Comparison of ENCODE assay signal across 9 mouse cellular contexts in genomic region chr19:40343018-40343417, GRCm38 (mm10).
DNase-seq lines count a peak whose midpoint lies in the region; ATAC-seq and TF ChIP-seq lines count a peak whose summit lies in the region.
"Had no signal": no experiment of that assay in that cellular context is flagged by ENCODE, and none has a peak within 500 bp of the region (broad histone marks: within the 10 kb centered on the region; RNA-seq: fewer than 3 reads in every experiment).

No protein-coding gene starts in this region.

- H3K36me3 ChIP-seq in C2C12 (ENCODE audit: control insufficient read depth, insufficient read depth) = no peaks in the 10 kb centered on the region
- no peaks in the 10 kb centered on the region for H3K36me3 ChIP-seq in embryonic facial prominence, embryonic 11.5 days (replicated peaks; ENCODE audit: control insufficient read depth, insufficient read depth, low read depth, low read length)
- H3K36me3 ChIP-seq in heart, embryonic 12.5 days = peaks cover 23% of the 10 kb centered on the region
- peaks cover 2% of the 10 kb centered on the region for H3K36me3 ChIP-seq in liver, postnatal 0 days (replicated peaks; ENCODE audit: insufficient read depth, low read length)
- H3K36me3 ChIP-seq in neural tube, embryonic 14.5 days (ENCODE audit: control insufficient read depth, insufficient read depth, low read length) = peaks cover 4% of the 10 kb centered on the region
- H3K36me3 ChIP-seq in testis, adult 2 months (ENCODE audit: control insufficient read depth, insufficient read depth, low read length) = no peaks in the 10 kb centered on the region
- H3K36me3 ChIP-seq: embryonic facial prominence, embryonic 15.5 days had no signal

- no peak overlapping the region for H3K4me3 ChIP-seq in C2C12 (ENCODE audit: insufficient read depth, poor library complexity, severe bottlenecking)
- no peak overlapping the region for H3K4me3 ChIP-seq in embryonic facial prominence, embryonic 11.5 days (ENCODE audit: low read depth, low read length)
- no peak overlapping the region for H3K4me3 ChIP-seq in heart, embryonic 12.5 days
- no peak overlapping the region for H3K4me3 ChIP-seq in liver, postnatal 0 days (ENCODE audit: low read depth, low read length)
- H3K4me3 ChIP-seq in neural tube, embryonic 14.5 days (ENCODE audit: low read depth, low read length) = no peak overlapping the region
- no peak overlapping the region for H3K4me3 ChIP-seq in testis, adult 2 months (ENCODE audit: control insufficient read depth, low read depth, low read length)
- H3K4me3 ChIP-seq: embryonic facial prominence, embryonic 15.5 days had no signal

- no peaks in the 10 kb centered on the region for H3K9me3 ChIP-seq in embryonic facial prominence, embryonic 11.5 days (replicated peaks; ENCODE audit: control insufficient read depth, low read length)
- H3K9me3 ChIP-seq in heart, embryonic 12.5 days (replicated peaks) = no peaks in the 10 kb centered on the region
- no peaks in the 10 kb centered on the region for H3K9me3 ChIP-seq in liver, postnatal 0 days (ENCODE audit: low read length)
- H3K9me3 ChIP-seq in neural tube, embryonic 14.5 days (ENCODE audit: control insufficient read depth, low read length) = no peaks in the 10 kb centered on the region
- H3K9me3 ChIP-seq: embryonic facial prominence, embryonic 15.5 days had no signal

- no peak overlapping the region for H3K9ac ChIP-seq in embryonic facial prominence, embryonic 11.5 days (replicated peaks; ENCODE audit: low read length)
- no peak overlapping the region for H3K9ac ChIP-seq in heart, embryonic 12.5 days
- no peak overlapping the region for H3K9ac ChIP-seq in liver, postnatal 0 days (replicated peaks)
- H3K9ac ChIP-seq in neural tube, embryonic 14.5 days (replicated peaks; ENCODE audit: low read depth, low read length) = no peak overlapping the region
- H3K9ac ChIP-seq: embryonic facial prominence, embryonic 15.5 days had no signal

- no peak overlapping the region for H3K4me2 ChIP-seq in embryonic facial prominence, embryonic 11.5 days (ENCODE audit: low read depth, low read length)
- H3K4me2 ChIP-seq in heart, embryonic 12.5 days = no peak overlapping the region
- H3K4me2 ChIP-seq in liver, postnatal 0 days (ENCODE audit: low read depth, low read length) = no peak overlapping the region
- H3K4me2 ChIP-seq in neural tube, embryonic 14.5 days (ENCODE audit: low read depth, low read length) = no peak overlapping the region
- H3K4me2 ChIP-seq: embryonic facial prominence, embryonic 15.5 days had no signal

- TF ChIP-seq EP300 in liver, postnatal 0 days (IDR thresholded peaks at IDR 0.05; ENCODE audit: low read depth) = no peak

- ATAC-seq in embryonic facial prominence, embryonic 11.5 days (replicated peaks; ENCODE audit: insufficient number of reproducible peaks, low FRiP score, low TSS enrichment, low read depth) = no peak
- ATAC-seq in heart, embryonic 12.5 days (ENCODE audit: insufficient number of reproducible peaks, low FRiP score) = peak; percentile 63; the same call in 1 of the 2 replicates
- peak; percentile 44; the same call in 1 of the 2 replicates for ATAC-seq in liver, postnatal 0 days
- ATAC-seq in neural tube, embryonic 14.5 days (ENCODE audit: low read depth) = peak; percentile 64; the same call in 1 of the 2 replicates

- no peaks in the 10 kb centered on the region for H3K79me3 ChIP-seq in C2C12 (ENCODE audit: low read depth)

- no peaks in the 10 kb centered on the region for H3K27me3 ChIP-seq in C2C12 (ENCODE audit: control insufficient read depth, insufficient read depth, insufficient read length)
- no peaks in the 10 kb centered on the region for H3K27me3 ChIP-seq in embryonic facial prominence, embryonic 11.5 days (ENCODE audit: control insufficient read depth, insufficient read depth, low read length)
- H3K27me3 ChIP-seq in heart, embryonic 12.5 days (replicated peaks) = no peaks in the 10 kb centered on the region
- H3K27me3 ChIP-seq in liver, postnatal 0 days (ENCODE audit: insufficient read depth, low read length) = no peaks in the 10 kb centered on the region
- H3K27me3 ChIP-seq in neural tube, embryonic 14.5 days (ENCODE audit: control insufficient read depth, insufficient read depth, low read length) = no peaks in the 10 kb centered on the region
- no peaks in the 10 kb centered on the region for H3K27me3 ChIP-seq in testis, adult 2 months (ENCODE audit: control insufficient read depth, insufficient read depth, low read length)
- H3K27me3 ChIP-seq: embryonic facial prominence, embryonic 15.5 days had no signal

- peak; percentile 72 for TF ChIP-seq CTCF in C2C12 (IDR thresholded peaks at IDR 0.05; ENCODE audit: control insufficient read depth, insufficient read depth, insufficient read length)
- TF ChIP-seq CTCF in liver, postnatal 0 days (IDR thresholded peaks at IDR 0.05; ENCODE audit: low read depth) = peak; percentile 93
- TF ChIP-seq CTCF in testis, adult 2 months (IDR thresholded peaks at IDR 0.05; ENCODE audit: control insufficient read depth, insufficient read depth, insufficient replicate concordance, low read depth, low read length) = peak; percentile 94; the same call in 1 of the 2 replicates

- 6% methylated on average over 5 of the region's 5 CpGs for WGBS in embryonic facial prominence, embryonic 11.5 days
- WGBS in heart, embryonic 12.5 days = 7% methylated on average over 5 of the region's 5 CpGs
- 10% methylated on average over 5 of the region's 5 CpGs for WGBS in liver, postnatal 0 days (ENCODE audit: insufficient replicate concordance)
- 9% methylated on average over 5 of the region's 5 CpGs for WGBS in neural tube, embryonic 14.5 days

- H3ac ChIP-seq in C2C12 (ENCODE audit: control insufficient read depth, insufficient read length, low read depth) = no peak overlapping the region

- TF ChIP-seq POLR2A in testis, adult 2 months (IDR thresholded peaks at IDR 0.05; ENCODE audit: control insufficient read depth, low read depth, low read length) = no peak

- no peaks in the 10 kb centered on the region for H3K79me2 ChIP-seq in C2C12 (ENCODE audit: control insufficient read depth, insufficient read depth)

- peak; percentile 85 for DNase-seq in adrenal gland, postnatal 25 days
- DNase-seq in embryonic facial prominence, embryonic 11.5 days (ENCODE audit: low spot score) = peak; percentile 84
- DNase-seq in kidney, postnatal 4 days = peak; percentile 87 to 88
- DNase-seq in liver, postnatal 0 days = peak; percentile 87

- no peaks in the 10 kb centered on the region for H3K4me1 ChIP-seq in embryonic facial prominence, embryonic 11.5 days (ENCODE audit: control insufficient read depth, insufficient read depth, low read length)
- peaks cover 19% of the 10 kb centered on the region for H3K4me1 ChIP-seq in heart, embryonic 12.5 days (replicated peaks)
- no peaks in the 10 kb centered on the region for H3K4me1 ChIP-seq in liver, postnatal 0 days (ENCODE audit: insufficient read depth)
- no peaks in the 10 kb centered on the region for H3K4me1 ChIP-seq in neural tube, embryonic 14.5 days (ENCODE audit: control insufficient read depth, insufficient read depth, low read length)
- H3K4me1 ChIP-seq in testis, adult 2 months (ENCODE audit: control insufficient read depth, insufficient read depth, low read length) = no peaks in the 10 kb centered on the region
- H3K4me1 ChIP-seq: embryonic facial prominence, embryonic 15.5 days had no signal

- H3K27ac ChIP-seq in embryonic facial prominence, embryonic 11.5 days (replicated peaks; ENCODE audit: low read depth, low read length) = no peak overlapping the region
- H3K27ac ChIP-seq in heart, embryonic 12.5 days (ENCODE audit: poor library complexity, severe bottlenecking) = no peak overlapping the region
- H3K27ac ChIP-seq in liver, postnatal 0 days (ENCODE audit: low read depth) = no peak overlapping the region
- H3K27ac ChIP-seq in neural tube, embryonic 14.5 days (ENCODE audit: low read depth, low read length) = no peak overlapping the region
- no peak overlapping the region for H3K27ac ChIP-seq in testis, adult 2 months (ENCODE audit: control insufficient read depth, insufficient read depth, low read depth, low read length)
- H3K27ac ChIP-seq: embryonic facial prominence, embryonic 15.5 days had no signal

TF ChIP-seq in C2C12, 6 proteins besides CTCF, POLR2A, EP300 and RAD21:
- TF ChIP-seq FOSL1 (IDR thresholded peaks at IDR 0.05; ENCODE audit: insufficient read depth, low read length, poor library complexity, severe bottlenecking) (no peak), MAX (IDR thresholded peaks at IDR 0.05) (no peak), MYOD1 (IDR thresholded peaks at IDR 0.05; ENCODE audit: control insufficient read depth, insufficient read length, low read depth) (no peak), CEBPB (IDR thresholded peaks at IDR 0.05; ENCODE audit: low read depth) (no peak), USF1 (IDR thresholded peaks at IDR 0.05; ENCODE audit: low read depth) (no peak), MYOG (IDR thresholded peaks at IDR 0.05; ENCODE audit: control insufficient read depth, extremely low read depth, insufficient read length) (no peak)
